ENCODE assay signal across 14 mouse cellular contexts in the genomic region with DNA sequence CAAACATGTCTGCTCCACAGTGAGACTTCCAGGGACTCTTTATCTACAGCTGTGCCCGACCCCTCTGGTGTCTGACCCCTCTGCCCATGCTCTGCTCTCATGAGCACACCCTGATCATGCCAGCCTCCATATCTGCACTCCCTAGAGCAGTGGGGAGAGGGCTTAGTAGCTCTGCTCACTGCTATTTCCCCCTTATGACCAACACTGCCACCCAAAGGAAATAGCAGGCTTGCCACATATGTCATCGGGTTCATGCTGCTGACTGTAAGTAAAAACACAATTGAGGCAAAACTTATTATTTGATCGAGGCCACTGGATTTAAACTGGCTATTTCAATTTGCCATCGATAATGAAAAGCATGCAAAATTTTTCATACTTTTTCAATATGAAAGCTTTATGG.
DNase-seq lines count a peak whose midpoint lies in the region; ATAC-seq and TF ChIP-seq lines count a peak whose summit lies in the region.
"Had no signal": no experiment of that assay in that cellular context is flagged by ENCODE, and none has a peak within 500 bp of the region (broad histone marks: within the 10 kb centered on the region; RNA-seq: fewer than 3 reads in every experiment).

No protein-coding gene starts in this region.

- H3K9ac ChIP-seq in kidney, embryonic 16.5 days (replicated peaks; ENCODE audit: low read length) = no peak overlapping the region
- H3K9ac ChIP-seq: hindbrain, embryonic 15.5 days; lung, embryonic 15.5 days had no signal

- intact Hi-C loops in gastrocnemius, adult 2 months (cut with DNase I) = no loop called here
- intact Hi-C loops in gastrocnemius, postnatal 36 days (cut with DNase I) = no loop called here
- intact Hi-C loops in left cerebral cortex, adult 2 months (cut with DNase I) = no loop called here

- peak; percentile 48 for TF ChIP-seq CTCF in gastrocnemius, adult 2 months (IDR thresholded peaks at IDR 0.05)
- peak; percentile 33 for TF ChIP-seq CTCF in left cerebral cortex, adult 2 months (IDR thresholded peaks at IDR 0.05)

- DNase-seq in gastrocnemius, adult 2 months = no peak
- no peak for DNase-seq in gastrocnemius, postnatal 36 days
- DNase-seq in left cerebral cortex, adult 2 months (ENCODE audit: extremely low spot score in 1 of 2, low spot score in 2 of 2) = no peak
- no peak for DNase-seq in left cerebral cortex, adult 11 months (ENCODE audit: low spot score)
- DNase-seq in CD4-positive, CD25-positive, alpha-beta regulatory T cell, adult 2 months (ENCODE audit: low read depth, low spot score) = peak; percentile 62
- no peak for DNase-seq in urinary bladder, adult 2 months (ENCODE audit: low spot score)
- DNase-seq: adrenal gland, postnatal 36 days; cerebellum, adult 8-10 months; kidney, postnatal 4 days; right cerebral cortex, postnatal 25 days had no signal

- no peaks in the 10 kb centered on the region for H3K4me1 ChIP-seq in kidney, embryonic 16.5 days (ENCODE audit: insufficient read depth, low read length)
- H3K4me1 ChIP-seq: hindbrain, embryonic 15.5 days; lung, embryonic 15.5 days had no signal

- WGBS in kidney, embryonic 16.5 days = 88% methylated on average over 4 of the region's 4 CpGs

- H3K27ac ChIP-seq in gastrocnemius, adult 2 months = no peak overlapping the region
- no peak overlapping the region for H3K27ac ChIP-seq in left cerebral cortex, adult 2 months
- no peak overlapping the region for H3K27ac ChIP-seq in kidney, embryonic 16.5 days (ENCODE audit: low read length)
- H3K27ac ChIP-seq: hindbrain, embryonic 15.5 days; lung, embryonic 15.5 days had no signal

- 0 out of 2 replicates have a peak, but pooled peaks cover 3% of the 10 kb centered on the region for H3K36me3 ChIP-seq in kidney, embryonic 16.5 days (ENCODE audit: insufficient read depth, low read length)
- H3K36me3 ChIP-seq: hindbrain, embryonic 15.5 days; lung, embryonic 15.5 days had no signal

- no peaks in the 10 kb centered on the region for H3K9me3 ChIP-seq in kidney, embryonic 16.5 days (ENCODE audit: low read length)
- H3K9me3 ChIP-seq: hindbrain, embryonic 15.5 days; lung, embryonic 15.5 days had no signal

- no peaks in the 10 kb centered on the region for H3K27me3 ChIP-seq in kidney, embryonic 16.5 days (ENCODE audit: insufficient read depth, low read length)
- H3K27me3 ChIP-seq: hindbrain, embryonic 15.5 days; lung, embryonic 15.5 days had no signal

- peak; percentile 51 to 56; a peak in 2 of 4 replicates for ATAC-seq in hematopoietic stem cell, adult 5-6 weeks (replicated peaks in 1 of 2; ENCODE audit: insufficient read depth in 1 of 2, low FRiP score in 2 of 2, low TSS enrichment in 1 of 2, low read depth in 1 of 2, poor library complexity in 2 of 2, severe bottlenecking in 2 of 2)
- ATAC-seq in kidney, embryonic 16.5 days (ENCODE audit: low FRiP score, low TSS enrichment) = no peak

- H3K4me2 ChIP-seq in kidney, embryonic 16.5 days (replicated peaks; ENCODE audit: low read depth, low read length) = no peak overlapping the region
- H3K4me2 ChIP-seq: hindbrain, embryonic 15.5 days; lung, embryonic 15.5 days had no signal

- H3K4me3 ChIP-seq in gastrocnemius, adult 2 months = no peak overlapping the region
- no peak overlapping the region for H3K4me3 ChIP-seq in left cerebral cortex, adult 2 months
- no peak overlapping the region for H3K4me3 ChIP-seq in kidney, embryonic 16.5 days (ENCODE audit: low read length)
- H3K4me3 ChIP-seq: hindbrain, embryonic 15.5 days; lung, embryonic 15.5 days had no signal
